Mouse (Mus musculus) urinary bladder, postnatal 0 days (tissue): ENCODE results near the gene Il11ra2. TPM values are rescaled to one million over a fixed set of nuclear protein-coding genes. Genes with fewer than 3 reads are reported as not detected.

ENCODE experiments used
- polyA plus RNA-seq: library from polyadenylated mRNA; unstranded; fragments of >200 nt; fragmentation: Nextera tagmentation; extraction: Ambion mirVana; gene quantifications from 2 replicates; pipeline ENCODE4 v1.2.1, GENCODE M21; 2015

Gene Il11ra2
- 0.12 TPM in 1 of 2 replicates, not detected in the other for polyA plus RNA-seq

DNA sequence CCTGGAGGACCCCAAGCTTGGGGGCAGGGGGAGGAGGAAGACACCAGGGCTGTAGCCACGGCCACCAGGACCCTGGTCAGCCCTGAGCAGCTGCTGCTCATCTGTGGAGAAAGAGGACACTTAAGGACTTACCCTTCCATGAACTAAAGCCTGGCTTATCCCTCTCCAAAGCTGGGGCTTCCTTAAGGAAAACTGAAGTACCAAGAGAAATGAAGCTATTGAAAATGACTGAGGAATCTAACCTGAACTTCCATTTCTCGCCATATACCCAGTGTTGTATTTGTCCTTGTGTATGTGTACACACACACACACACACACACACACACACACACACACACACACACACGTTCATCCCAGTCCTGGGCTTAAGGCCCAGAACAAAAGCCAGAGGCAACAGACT lies at the start of gene Il11ra2:
TSS of gene Il11ra2 (minus strand) at position 101 of the 400 bp plus-strand sequence.

GRCm38 (mm10) chr4:42654951-42655350 lies 6.7 kb downstream of the Il11ra2 start, which contains the start of gene Ccl27b:
Ccl27b (plus strand) TSS chr4:42655251.

DNA sequence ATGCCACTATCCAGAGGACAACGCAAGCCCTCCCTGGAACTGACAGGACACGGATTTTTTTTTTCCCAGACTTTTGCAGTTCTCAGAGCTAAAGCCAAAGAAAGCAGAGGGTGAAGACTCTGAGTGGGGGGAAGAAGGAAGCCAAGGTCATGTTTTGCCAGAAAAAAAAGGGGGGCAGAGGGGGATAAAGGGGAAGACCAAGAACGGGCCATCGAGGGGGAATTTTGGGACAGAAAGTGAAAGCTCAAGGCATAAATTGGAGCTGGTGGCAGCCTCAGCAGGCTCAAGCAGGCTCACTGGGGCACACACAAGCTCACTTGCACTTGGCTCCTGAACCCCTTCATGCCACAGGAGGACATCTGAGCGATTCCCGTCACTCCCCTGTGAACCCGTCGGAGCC lies 32.3 kb downstream of the Il11ra2 start, which contains the start of gene Gm2564:
TSS of gene Gm2564 (plus strand) at position 301 of the 400 bp plus-strand sequence.

GRCm38 (mm10) chr4:42611895-42612294 lies 49.8 kb downstream of the Il11ra2 start, which contains the start of gene Gm10591:
Gm10591 (plus strand) TSS chr4:42612195.

Other genes with a start within 250 kb of the Il11ra2 start
- gene Gm21586, start 222.5 kb downstream of the Il11ra2 start, polyA plus RNA-seq = not detected in 2 replicates
- not detected in 2 replicates for gene Gm2163, start 195.1 kb downstream of the Il11ra2 start, polyA plus RNA-seq
- gene Fam205a2, start 133.7 kb downstream of the Il11ra2 start, polyA plus RNA-seq = 0.04 TPM in 1 of 2 replicates, not detected in the other
- not detected in 2 replicates for gene Gm10591, start 49.7 kb downstream of the Il11ra2 start, polyA plus RNA-seq
- 0.25 TPM in 1 of 2 replicates, not detected in the other for gene Gm2564, start 32.2 kb downstream of the Il11ra2 start, polyA plus RNA-seq
- gene Ccl27b, start 6.6 kb downstream of the Il11ra2 start, polyA plus RNA-seq = not detected in 2 replicates
- gene 4930578G10Rik, start 73.7 kb upstream of the Il11ra2 start, polyA plus RNA-seq = not detected in 2 replicates
- gene Ccl19, start 94.7 kb upstream of the Il11ra2 start, polyA plus RNA-seq = not detected in 2 replicates
- 3.6 and 5.6 TPM in 2 replicates for gene Ccl21a, start 112.1 kb upstream of the Il11ra2 start, polyA plus RNA-seq
- gene Fam205a1, start 192.0 kb upstream of the Il11ra2 start, polyA plus RNA-seq = 0.05 TPM in 2 replicates
- 0.08 TPM in 1 of 2 replicates, not detected in the other for gene Gm12394, start 194.9 kb upstream of the Il11ra2 start, polyA plus RNA-seq
- 0.27 and 0.35 TPM in 2 replicates for gene Fam205c, start 212.3 kb upstream of the Il11ra2 start, polyA plus RNA-seq